Mouse (Mus musculus): ENCODE measurements around the gene Abca4.

GRCm38 (mm10) chr3:122203675-122204329, 159.6 kb downstream of the Abca4 start:
- no peak for TF ChIP-seq CTCF (IDR thresholded peaks at IDR 0.05; ENCODE audit: low read depth)
- no peak for TF ChIP-seq EP300 (optimal IDR thresholded peaks at IDR 0.05)
